ENCODE assay signal across 8 mouse cellular contexts in the genomic region with DNA sequence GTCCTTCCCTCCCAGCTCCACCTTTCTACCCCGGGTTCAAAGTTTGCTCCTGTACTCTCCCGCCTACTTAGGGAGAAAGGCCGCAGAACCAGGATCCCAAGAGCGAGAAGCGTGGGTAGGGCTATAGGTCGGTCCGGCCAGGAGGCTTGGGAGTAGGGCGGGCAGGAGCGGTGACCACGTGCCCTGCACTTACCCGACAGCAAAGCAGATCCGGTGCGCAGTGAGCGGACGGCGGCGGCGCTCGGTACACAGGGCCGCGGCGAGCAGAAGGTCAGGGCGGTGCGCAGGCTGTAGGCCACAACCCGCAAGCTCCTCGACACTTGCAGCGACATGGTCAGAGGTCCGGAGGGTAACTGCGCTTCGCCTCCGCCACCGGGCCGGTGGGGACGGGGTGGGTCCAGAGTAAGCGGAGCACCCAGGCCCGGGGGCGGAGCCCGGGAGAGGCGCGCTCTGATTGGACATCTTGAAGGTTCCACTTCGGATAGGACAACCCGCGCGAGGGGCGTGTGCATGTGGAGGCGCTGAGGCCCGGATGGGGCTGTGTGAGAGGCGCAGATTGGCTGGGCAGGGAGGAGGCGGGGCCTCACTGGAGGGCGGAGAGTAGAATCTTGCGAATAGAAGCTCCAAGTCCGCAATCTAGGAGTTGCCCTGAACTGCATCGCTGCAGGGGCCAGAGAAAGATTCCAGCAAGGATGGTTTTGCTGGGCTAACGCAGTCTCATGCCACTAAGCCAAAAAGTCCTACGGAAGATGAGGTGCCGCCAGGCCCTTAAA. TPM values are rescaled to one million over a fixed set of nuclear protein-coding genes. Genes with fewer than 3 reads are reported as not detected.
A peak's percentile ranks its signal among the peaks of the same experiment; 100 is the strongest.
DNase-seq lines count a peak whose midpoint lies in the region; ATAC-seq lines count a peak whose summit lies in the region.

Gene Gcsh (minus strand): TSS at position 443 of the 773 bp plus-strand sequence.

- H3K27me3 ChIP-seq in intestine, embryonic 14.5 days (replicated peaks; ENCODE audit: control insufficient read depth, insufficient read depth, low read length): no peaks in the 10 kb centered on the region

- H3K36me3 ChIP-seq in intestine, embryonic 14.5 days (ENCODE audit: control insufficient read depth, insufficient read depth, low read length): peaks cover 9% of the 10 kb centered on the region; the same call in 1 of the 2 replicates

- WGBS in intestine, embryonic 14.5 days: under 1% methylated on average over 56 of the region's 56 CpGs

- DNase-seq in adrenal gland, adult 18-20 months (ENCODE audit: low spot score in 2 of 2): peak; percentile 94 to 95
- DNase-seq in embryo, embryonic 11 days: peak; percentile 100
- DNase-seq in gastrocnemius, postnatal 25 days: peak; percentile 99
- DNase-seq in intestine, embryonic 14.5 days (ENCODE audit: low spot score): peak; percentile 97
- DNase-seq in left cerebral cortex, postnatal 14 days (ENCODE audit: low spot score in 2 of 2): peak; percentile 97 to 98
- peak; percentile 98 for DNase-seq in mesoderm, embryonic 11.5 days (ENCODE audit: low read depth, low spot score)
- DNase-seq in right cerebral cortex, postnatal 36 days (ENCODE audit: low spot score in 2 of 2): peak; percentile 98
- peak; percentile 100 for DNase-seq in yolk sac, embryonic 10.5 days (ENCODE audit: low spot score)

- peak; percentile 100 for ATAC-seq in intestine, embryonic 14.5 days (replicated peaks; ENCODE audit: low FRiP score, low TSS enrichment, low read depth)

- H3K9ac ChIP-seq in intestine, embryonic 14.5 days (ENCODE audit: low read length): peak within 1 kb of the TSS; percentile 61

- H3K4me2 ChIP-seq in intestine, embryonic 14.5 days (ENCODE audit: low read length): peak within 1 kb of the TSS; percentile 63

- no peaks in the 10 kb centered on the region for H3K9me3 ChIP-seq in intestine, embryonic 14.5 days (ENCODE audit: control insufficient read depth, low read length)

- peak within 1 kb of the TSS; percentile 44; the same call in 1 of the 2 replicates for H3K27ac ChIP-seq in intestine, embryonic 14.5 days (ENCODE audit: low read depth)

- intact Hi-C loops in left cerebral cortex, postnatal 14 days (cut with DNase I): loop anchor here (5.0 kb wide), 1 partner anchor 164 kb away; the partner anchor contains the start of gene Gan

- H3K4me1 ChIP-seq in intestine, embryonic 14.5 days (replicated peaks; ENCODE audit: control insufficient read depth, insufficient read depth, low read length): peaks cover 11% of the 10 kb centered on the region

- H3K4me3 ChIP-seq in intestine, embryonic 14.5 days (ENCODE audit: low read depth, low read length): peak within 1 kb of the TSS; percentile 63

RNA-seq across cellular contexts. Expression of gene Gcsh, which starts in this region (rescaled TPM):
- 100 to 1,000 TPM; 140 to 168 TPM for total RNA-seq in adrenal gland, adult 18-20 months (2021)
- 10 to 100 TPM; 37.9 to 41.2 TPM for total RNA-seq in gastrocnemius, postnatal 25 days (2021)
- 174 and 176 TPM in 2 replicates for polyA plus RNA-seq in intestine, embryonic 14.5 days (2014; fragmentation: Nextera tagmentation; extraction: Ambion mirVana)
- 10 to 100 TPM; 37.6 to 41.1 TPM for total RNA-seq in left cerebral cortex, postnatal 14 days (2021)

Comparison
In these comparisons a context has a peak if more than half of its experiments do, and no peak if none do; other contexts are left out.
1. Peak in every context shown above with its lines: DNase-seq, ATAC-seq, H3K4me3 ChIP-seq and H3K27ac ChIP-seq.